Mouse (Mus musculus): Measurements from ENCODE around the gene Smco3. TPM values are rescaled to one million over a fixed set of nuclear protein-coding genes. Genes with fewer than 3 reads are reported as not detected.

Gene Smco3
- polyA plus RNA-seq, 1 experiment from 2014 or later: 0.79 TPM

DNA sequence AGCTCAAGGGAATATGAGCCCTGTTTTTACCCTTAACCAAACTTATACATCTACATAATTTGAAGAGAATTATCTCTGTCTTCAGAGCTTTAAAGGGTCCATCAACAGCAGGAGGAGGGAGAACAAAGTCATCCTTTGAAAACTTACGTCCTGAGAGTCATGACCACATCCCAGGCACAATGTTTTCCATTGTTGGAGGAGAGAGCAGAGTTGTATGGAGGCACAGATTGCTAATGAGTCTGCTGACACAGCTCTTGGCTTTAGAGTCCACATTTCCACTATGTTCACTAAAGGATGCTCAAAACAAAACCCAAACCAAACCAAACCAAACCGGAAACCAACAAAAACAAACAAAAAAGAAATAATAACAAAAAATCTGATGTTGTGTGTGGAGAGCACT, 9.7 kb upstream of the Smco3 start:
- Histone ChIP-seq H3K4me1 (no peaks in the 10 kb centered on the region), H3K27ac (replicated peaks) (no peak overlapping the region), H3K9me3 (no peaks in the 10 kb centered on the region), H3K4me3 (no peak overlapping the region), H3K9ac (replicated peaks) (no peak overlapping the region), H3K36me3 (no peaks in the 10 kb centered on the region), H3K27me3 (no peaks in the 10 kb centered on the region), H3K4me2 (replicated peaks) (no peak overlapping the region)
- no peak for ATAC-seq (ENCODE audit: low FRiP score, low read depth)
- 68% methylated on average over 2 of the region's 2 CpGs for WGBS

DNA sequence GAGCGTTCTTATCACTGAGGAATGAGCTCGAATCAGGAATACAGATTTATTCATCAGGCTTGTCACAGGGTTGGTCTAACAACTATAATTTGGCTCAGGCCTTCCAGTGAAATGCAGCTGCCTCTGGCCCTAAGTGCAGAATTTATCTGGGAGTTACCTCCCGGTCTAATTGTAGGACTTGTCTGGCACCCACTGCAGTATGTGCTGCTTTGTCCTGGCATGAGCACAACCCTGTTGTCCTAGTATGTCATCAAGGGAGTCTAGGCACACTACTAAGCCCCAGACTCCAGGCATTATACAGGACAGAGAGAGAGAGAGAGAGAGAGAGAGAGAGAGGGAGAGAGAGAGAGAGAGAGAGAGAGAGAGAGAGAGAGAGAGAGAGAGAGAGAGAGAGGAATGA, 2.1 kb upstream of the Smco3 start:
- peaks cover 4% of the 10 kb centered on the region; the same call in 1 of the 2 replicates for H3K27me3 ChIP-seq
- no peak for ATAC-seq (ENCODE audit: low FRiP score, low read depth)
- H3K27ac ChIP-seq (replicated peaks): no peak overlapping the region
- no peak overlapping the region for H3K9ac ChIP-seq (replicated peaks)
- no peaks in the 10 kb centered on the region for H3K4me1 ChIP-seq
- H3K9me3 ChIP-seq: no peaks in the 10 kb centered on the region
- 86% methylated on average over 3 of the region's 3 CpGs for WGBS
- H3K4me3 ChIP-seq: no peak overlapping the region
- H3K4me2 ChIP-seq (replicated peaks): no peak overlapping the region
- H3K36me3 ChIP-seq: no peaks in the 10 kb centered on the region

GRCm38 (mm10) chr6:136831712-136832111, 3.5 kb downstream of the Smco3 start:
- Histone ChIP-seq H3K27ac (replicated peaks) (no peak overlapping the region), H3K4me2 (replicated peaks) (no peak overlapping the region), H3K36me3 (no peaks in the 10 kb centered on the region), H3K4me3 (no peak overlapping the region), H3K27me3 (peaks cover 13% of the 10 kb centered on the region; the same call in 1 of the 2 replicates), H3K9me3 (no peaks in the 10 kb centered on the region), H3K9ac (replicated peaks) (no peak overlapping the region), H3K4me1 (peaks cover 8% of the 10 kb centered on the region)
- no peak for ATAC-seq (ENCODE audit: low FRiP score, low read depth)
- 81% methylated on average over 5 of the region's 5 CpGs for WGBS

DNA sequence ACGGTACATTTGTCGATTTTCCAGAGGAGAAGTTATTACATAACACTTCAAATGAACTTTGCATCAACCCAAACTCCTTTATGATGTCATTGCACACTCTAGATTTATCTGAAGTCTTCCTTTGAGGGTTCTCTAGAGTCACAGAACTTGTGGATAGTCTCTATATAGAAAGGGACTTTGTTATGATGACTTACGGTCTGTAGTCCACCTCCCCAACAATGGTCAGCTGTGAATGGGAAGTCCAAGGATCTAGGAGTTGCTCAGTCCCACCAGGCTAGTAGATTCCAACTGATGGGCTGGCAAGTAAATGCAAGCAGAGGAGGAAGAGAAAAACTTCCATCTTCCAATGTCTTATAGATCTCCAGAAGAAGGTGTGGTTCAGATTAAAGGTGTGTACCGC, 6.6 kb downstream of the Smco3 start:
- Histone ChIP-seq H3K4me2 (replicated peaks) (peak overlapping the region; percentile 54), H3K4me3 (peak overlapping the region; percentile 92), H3K4me1 (peaks cover 8% of the 10 kb centered on the region), H3K27ac (replicated peaks) (peak overlapping the region; percentile 70), H3K9ac (replicated peaks) (peak overlapping the region; percentile 39; the same call in 1 of the 2 replicates), H3K36me3 (peaks cover 18% of the 10 kb centered on the region), H3K27me3 (0 out of 2 replicates have a peak, but pooled peaks cover 9% of the 10 kb centered on the region), H3K9me3 (no peaks in the 10 kb centered on the region)
- no peak for ATAC-seq (ENCODE audit: low FRiP score, low read depth)
- WGBS: 38% methylated on average over 4 of the region's 4 CpGs

- Histone ChIP-seq H3K27ac (replicated peaks) (peak within 1 kb of the TSS; percentile 70), H3K4me2 (replicated peaks) (peak within 1 kb of the TSS; percentile 75), H3K4me1 (peaks cover 8% of the 10 kb centered on the region), H3K36me3 (peaks cover 20% of the 10 kb centered on the region), H3K9me3 (no peaks in the 10 kb centered on the region), H3K4me3 (peak within 1 kb of the TSS; percentile 92), H3K9ac (replicated peaks) (peak within 1 kb of the TSS; percentile 98), H3K27me3 (0 out of 2 replicates have a peak, but pooled peaks cover 9% of the 10 kb centered on the region)
- under 1% methylated on average over 45 of the region's 45 CpGs for WGBS
- ATAC-seq (ENCODE audit: low FRiP score, low read depth): peak; percentile 100
Observed at GRCm38 (mm10) chr6:136827881-136828561, 7.2 kb downstream of the Smco3 start, which contains the start of gene Wbp11. Wbp11 (minus strand) TSS chr6:136828233.

GRCm38 (mm10) chr6:136827516-136827880, 7.8 kb downstream of the Smco3 start, which contains the start of gene BC049715:
BC049715 (plus strand) TSS chr6:136827626.
- under 1% methylated on average over 34 of the region's 34 CpGs for WGBS
- ATAC-seq (ENCODE audit: low FRiP score, low read depth): no peak; the same call in 1 of the 2 replicates

DNA sequence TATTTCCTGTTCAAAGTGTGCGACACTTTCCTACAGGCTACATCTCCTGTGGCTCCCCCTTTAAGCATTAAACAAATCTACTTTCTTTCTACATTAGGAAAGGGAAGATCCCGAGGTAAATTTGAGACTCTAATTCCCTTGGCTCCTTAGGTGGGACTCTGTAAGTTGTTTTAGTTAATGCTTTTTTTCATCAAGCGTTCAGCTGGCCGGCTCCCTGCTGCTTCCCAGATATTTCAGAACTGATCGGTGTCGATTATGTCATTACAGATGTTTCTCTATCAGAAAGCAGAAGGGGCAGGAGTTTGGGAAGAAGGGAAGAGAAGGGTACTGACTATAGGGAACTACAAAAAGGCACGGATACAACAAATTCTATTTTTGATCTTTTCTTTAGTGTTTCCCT, 8.1 kb downstream of the Smco3 start:
- Histone ChIP-seq H3K9ac (replicated peaks) (peak overlapping the region; percentile 98), H3K4me2 (replicated peaks) (peak overlapping the region; percentile 75), H3K9me3 (no peaks in the 10 kb centered on the region), H3K27ac (replicated peaks) (no peak overlapping the region), H3K36me3 (peaks cover 29% of the 10 kb centered on the region), H3K4me1 (peaks cover 8% of the 10 kb centered on the region), H3K4me3 (peak overlapping the region; percentile 92), H3K27me3 (0 out of 2 replicates have a peak, but pooled peaks cover 9% of the 10 kb centered on the region)
- WGBS: 24% methylated on average over 7 of the region's 7 CpGs
- no peak for ATAC-seq (ENCODE audit: low FRiP score, low read depth)

More at GRCm38 (mm10) chr6:136827516-136827880, 7.8 kb downstream of the Smco3 start, which contains the start of gene BC049715:
- H3K4me1 ChIP-seq: peaks cover 8% of the 10 kb centered on the region
- peak within 1 kb of the TSS; percentile 92 for H3K4me3 ChIP-seq
- H3K36me3 ChIP-seq: peaks cover 26% of the 10 kb centered on the region
- peak within 1 kb of the TSS; percentile 98 for H3K9ac ChIP-seq (replicated peaks)
- peak within 1 kb of the TSS; percentile 75 for H3K4me2 ChIP-seq (replicated peaks)
- 0 out of 2 replicates have a peak, but pooled peaks cover 9% of the 10 kb centered on the region for H3K27me3 ChIP-seq
- H3K9me3 ChIP-seq: no peaks in the 10 kb centered on the region
- peak within 1 kb of the TSS; percentile 70 for H3K27ac ChIP-seq (replicated peaks)

GRCm38 (mm10) chr6:136824987-136825386, 10.3 kb downstream of the Smco3 start:
- 94% methylated on average over 8 of the region's 8 CpGs for WGBS
- Histone ChIP-seq H3K36me3 (peaks cover 51% of the 10 kb centered on the region), H3K4me1 (peaks cover 8% of the 10 kb centered on the region), H3K9me3 (no peaks in the 10 kb centered on the region), H3K4me2 (replicated peaks) (no peak overlapping the region), H3K9ac (replicated peaks) (no peak overlapping the region), H3K27ac (replicated peaks) (no peak overlapping the region), H3K4me3 (no peak overlapping the region), H3K27me3 (no peaks in the 10 kb centered on the region)
- ATAC-seq (ENCODE audit: low FRiP score, low read depth): no peak

GRCm38 (mm10) chr6:136821086-136821485, 14.2 kb downstream of the Smco3 start:
- H3K36me3 ChIP-seq: peaks cover 88% of the 10 kb centered on the region
- no peak overlapping the region for H3K9ac ChIP-seq (replicated peaks)
- no peaks in the 10 kb centered on the region for H3K4me1 ChIP-seq
- no peak overlapping the region for H3K27ac ChIP-seq (replicated peaks)
- no peak for ATAC-seq (ENCODE audit: low FRiP score, low read depth)
- no peak overlapping the region for H3K4me2 ChIP-seq (replicated peaks)
- no peak overlapping the region for H3K4me3 ChIP-seq
- H3K9me3 ChIP-seq: no peaks in the 10 kb centered on the region
- WGBS: 96% methylated on average over 18 of the region's 18 CpGs
- no peaks in the 10 kb centered on the region for H3K27me3 ChIP-seq

GRCm38 (mm10) chr6:136820381-136820780, 14.9 kb downstream of the Smco3 start:
- H3K9ac ChIP-seq (replicated peaks): no peak overlapping the region
- no peak for ATAC-seq (ENCODE audit: low FRiP score, low read depth)
- H3K4me2 ChIP-seq (replicated peaks): no peak overlapping the region
- WGBS: 96% methylated on average over 21 of the region's 21 CpGs
- H3K4me1 ChIP-seq: no peaks in the 10 kb centered on the region
- no peak overlapping the region for H3K27ac ChIP-seq (replicated peaks)
- H3K36me3 ChIP-seq: peaks cover 91% of the 10 kb centered on the region
- H3K4me3 ChIP-seq: no peak overlapping the region
- no peaks in the 10 kb centered on the region for H3K27me3 ChIP-seq
- H3K9me3 ChIP-seq: no peaks in the 10 kb centered on the region

GRCm38 (mm10) chr6:136817549-136817948, 17.7 kb downstream of the Smco3 start:
- no peak overlapping the region for H3K4me3 ChIP-seq
- ATAC-seq (ENCODE audit: low FRiP score, low read depth): no peak
- no peak overlapping the region for H3K9ac ChIP-seq (replicated peaks)
- H3K4me1 ChIP-seq: no peaks in the 10 kb centered on the region
- no peaks in the 10 kb centered on the region for H3K9me3 ChIP-seq
- H3K4me2 ChIP-seq (replicated peaks): no peak overlapping the region
- H3K27me3 ChIP-seq: no peaks in the 10 kb centered on the region
- 95% methylated on average over 3 of the region's 3 CpGs for WGBS
- H3K27ac ChIP-seq (replicated peaks): no peak overlapping the region
- H3K36me3 ChIP-seq: peaks cover 93% of the 10 kb centered on the region

- no peak overlapping the region for H3K9ac ChIP-seq (replicated peaks)
- H3K9me3 ChIP-seq: no peaks in the 10 kb centered on the region
- no peak overlapping the region for H3K4me2 ChIP-seq (replicated peaks)
- 93% methylated on average over 20 of the region's 21 CpGs for whole genome bisulfite sequencing
- no peaks in the 10 kb centered on the region for H3K27me3 ChIP-seq
- no peak overlapping the region for H3K4me3 ChIP-seq
- H3K4me1 ChIP-seq: no peaks in the 10 kb centered on the region
- peaks cover 93% of the 10 kb centered on the region for H3K36me3 ChIP-seq
- no peak overlapping the region for H3K27ac ChIP-seq (replicated peaks)
- ATAC-seq (ENCODE audit: low FRiP score, low read depth): no peak
Observed at GRCm38 (mm10) chr6:136816826-136817225, 18.4 kb downstream of the Smco3 start.
